Comparison of ENCODE assay signal across 15 mouse cellular contexts in genomic region chr3:79772701-79773100, GRCm38 (mm10). TPM values are rescaled to one million over a fixed set of nuclear protein-coding genes. Genes with fewer than 3 reads are reported as not detected.
"Had no signal": no experiment of that assay in that cellular context is flagged by ENCODE, and none has a peak within 500 bp of the region (broad histone marks: within the 10 kb centered on the region; RNA-seq: fewer than 3 reads in every experiment).

No protein-coding gene starts in this region.

- ATAC-seq: liver, embryonic 12.5 days had no signal

- DNase-seq: kidney, postnatal 36 days; layer of hippocampus, adult 9-11 months; layer of hippocampus, postnatal 36 days; lung, embryonic 14.5 days; lung, postnatal 10 days; lung, postnatal 4 days; midbrain, embryonic 14.5 days; right cerebral cortex, adult 18-20 months; right cerebral cortex, postnatal 25 days; thymus, postnatal 4 days had no signal

RNA-seq across cellular contexts. Expression of gene Rxfp1, which starts 35.0 kb away (rescaled TPM):
- polyA plus RNA-seq: liver, embryonic 16.5 days; midbrain, embryonic 10.5 days; midbrain, embryonic 14.5 days; myocyte; stomach, postnatal 0 days had no signal
